Mouse (Mus musculus) heart, adult 10 weeks (tissue): ENCODE data around the gene Kbtbd8. TPM values are rescaled to one million over a fixed set of nuclear protein-coding genes. Genes with fewer than 3 reads are reported as not detected.

Experiments
- polyA plus RNA-seq: library from polyadenylated mRNA; stranded (reverse); fragments of 350-450 nt; fragmentation: Illumina TruSeq; extraction: RNeasy Lipid Tissue Mini Kit (QIAGEN cat#74804); gene quantifications from one replicate; pipeline ENCODE4 v1.2.3, GENCODE M21; 2014; ENCODE audit warnings: low read depth, low replicate concordance

Gene Kbtbd8
- polyA plus RNA-seq, result 1.5 TPM

DNA sequence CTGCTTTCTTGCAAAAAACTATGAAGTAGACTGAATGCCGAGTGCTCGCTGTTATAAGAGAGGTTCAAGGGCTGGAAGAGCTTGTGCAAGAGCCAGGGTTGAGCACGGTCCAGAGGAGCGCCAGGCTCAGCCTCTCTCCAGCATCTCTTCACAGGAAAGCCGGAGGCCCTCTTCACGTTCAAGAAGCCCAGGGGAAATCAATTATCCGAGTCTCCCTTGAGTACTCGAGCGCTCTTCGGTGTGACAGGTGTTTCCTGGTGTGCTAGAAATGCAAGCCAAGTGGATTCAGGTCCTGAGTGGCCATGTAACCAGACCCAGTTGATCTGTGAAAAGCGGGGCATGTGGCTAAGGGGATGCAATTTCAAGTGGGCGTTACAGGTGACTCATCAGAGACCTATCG lies at the start of gene Kbtbd8:
Gene Kbtbd8 (plus strand): TSS at position 295 of the 400 bp plus-strand sequence.

Other genes with a start within 250 kb of the Kbtbd8 start
- not detected for gene Gm10234, start 204.9 kb downstream of the Kbtbd8 start, polyA plus RNA-seq